In genomic region chr4:123139513-123140154, GRCm38 (mm10) we compare ENCODE assay signal across 7 mouse cellular contexts. TPM values are rescaled to one million over a fixed set of nuclear protein-coding genes. Genes with fewer than 3 reads are reported as not detected.
DNase-seq lines count a peak whose midpoint lies in the region; ATAC-seq lines count a peak whose summit lies in the region.

TSS of gene Ppie (minus strand) at chr4:123139951.

- peak within 1 kb of the TSS; percentile 73 for H3K4me3 ChIP-seq in intestine, embryonic 16.5 days (ENCODE audit: low read length)
- peak within 1 kb of the TSS; percentile 84 for H3K4me3 ChIP-seq in limb, embryonic 11.5 days (ENCODE audit: low read depth, low read length)
- H3K4me3 ChIP-seq in midbrain, embryonic 14.5 days (replicated peaks; ENCODE audit: low read depth, low read length) = peak within 1 kb of the TSS; percentile 66

- H3K27ac ChIP-seq in intestine, embryonic 16.5 days (ENCODE audit: low read length) = peak within 1 kb of the TSS; percentile 87
- peak within 1 kb of the TSS; percentile 86 for H3K27ac ChIP-seq in limb, embryonic 11.5 days (replicated peaks; ENCODE audit: low read depth, low read length)
- peak within 1 kb of the TSS; percentile 76 for H3K27ac ChIP-seq in midbrain, embryonic 14.5 days (replicated peaks; ENCODE audit: low read depth, low read length)

- H3K9ac ChIP-seq in intestine, embryonic 16.5 days (ENCODE audit: low read depth, low read length) = peak within 1 kb of the TSS; percentile 75
- peak within 1 kb of the TSS; percentile 76 for H3K9ac ChIP-seq in limb, embryonic 11.5 days (ENCODE audit: low read length)
- peak within 1 kb of the TSS; percentile 57 for H3K9ac ChIP-seq in midbrain, embryonic 14.5 days (replicated peaks; ENCODE audit: low read length)

- under 1% methylated on average over 34 of the region's 34 CpGs for WGBS in intestine, embryonic 16.5 days
- under 1% methylated on average over 34 of the region's 34 CpGs for WGBS in limb, embryonic 11.5 days
- under 1% methylated on average over 34 of the region's 34 CpGs for WGBS in midbrain, embryonic 14.5 days

- H3K4me1 ChIP-seq in intestine, embryonic 16.5 days (ENCODE audit: control insufficient read depth, insufficient read depth, low read length) = peaks cover 10% of the 10 kb centered on the region
- peaks cover 9% of the 10 kb centered on the region for H3K4me1 ChIP-seq in limb, embryonic 11.5 days (ENCODE audit: control insufficient read depth, insufficient read depth, low read length)
- H3K4me1 ChIP-seq in midbrain, embryonic 14.5 days (ENCODE audit: control insufficient read depth, insufficient read depth, low read length) = peaks cover 16% of the 10 kb centered on the region

- peak within 1 kb of the TSS; percentile 77 for H3K4me2 ChIP-seq in intestine, embryonic 16.5 days (ENCODE audit: low read depth, low read length)
- peak within 1 kb of the TSS; percentile 81 for H3K4me2 ChIP-seq in limb, embryonic 11.5 days (ENCODE audit: low read depth, severe bottlenecking)
- H3K4me2 ChIP-seq in midbrain, embryonic 14.5 days (ENCODE audit: low read length) = peak within 1 kb of the TSS; percentile 82

- peak; percentile 99 for ATAC-seq in intestine, embryonic 16.5 days
- peak; percentile 94 for ATAC-seq in limb, embryonic 11.5 days (ENCODE audit: insufficient number of reproducible peaks, low FRiP score, low TSS enrichment, low read depth)
- peak; percentile 95 for ATAC-seq in midbrain, embryonic 14.5 days (ENCODE audit: low FRiP score, low TSS enrichment)

- H3K27me3 ChIP-seq in intestine, embryonic 16.5 days (replicated peaks; ENCODE audit: control insufficient read depth, insufficient read depth, low read length) = no peaks in the 10 kb centered on the region
- H3K27me3 ChIP-seq in limb, embryonic 11.5 days (ENCODE audit: control insufficient read depth, insufficient read depth, low read length) = no peaks in the 10 kb centered on the region
- H3K27me3 ChIP-seq in midbrain, embryonic 14.5 days (ENCODE audit: control insufficient read depth, insufficient read depth, low read length) = no peaks in the 10 kb centered on the region

- peak; percentile 92 for DNase-seq in adrenal gland, postnatal 10 days
- peak; percentile 94 for DNase-seq in embryo, embryonic 9.5 days (ENCODE audit: extremely low spot score)
- peak; percentile 63 to 82 for DNase-seq in gastrocnemius, postnatal 4 days (ENCODE audit: low spot score in 2 of 2)
- peak; percentile 93 for DNase-seq in limb, embryonic 11.5 days (ENCODE audit: low spot score)
- peak; percentile 94 for DNase-seq in midbrain, embryonic 14.5 days
- peak; percentile 59 to 69 for DNase-seq in spleen, adult 18-20 months

- H3K36me3 ChIP-seq in intestine, embryonic 16.5 days (ENCODE audit: control insufficient read depth, insufficient read depth, low read length) = no peaks in the 10 kb centered on the region
- peaks cover 3% of the 10 kb centered on the region for H3K36me3 ChIP-seq in limb, embryonic 11.5 days (ENCODE audit: control insufficient read depth, insufficient read depth, low read length)
- peaks cover 19% of the 10 kb centered on the region for H3K36me3 ChIP-seq in midbrain, embryonic 14.5 days (ENCODE audit: control insufficient read depth, insufficient read depth, low read length)

- H3K9me3 ChIP-seq in intestine, embryonic 16.5 days (ENCODE audit: control insufficient read depth, low read length) = no peaks in the 10 kb centered on the region
- H3K9me3 ChIP-seq in limb, embryonic 11.5 days (ENCODE audit: control insufficient read depth, low read length) = no peaks in the 10 kb centered on the region
- H3K9me3 ChIP-seq in midbrain, embryonic 14.5 days (ENCODE audit: control insufficient read depth, low read length) = no peaks in the 10 kb centered on the region

RNA-seq across cellular contexts. Expression of gene Ppie, which starts in this region (rescaled TPM):
- 10 to 100 TPM; 42.5 to 43.1 TPM for total RNA-seq in adrenal gland, postnatal 10 days (2021)
- total RNA-seq in gastrocnemius, postnatal 4 days (2021) = 10 to 100 TPM; 32.8 to 34.6 TPM
- 76.1 and 84.1 TPM in 2 replicates for polyA plus RNA-seq in intestine, embryonic 16.5 days (2015; fragmentation: Nextera tagmentation; extraction: Ambion mirVana)
- 125 and 127 TPM in 2 replicates for polyA plus RNA-seq in limb, embryonic 11.5 days (2014; fragmentation: Nextera tagmentation; extraction: Ambion mirVana)
- 61.7 and 65.7 TPM in 2 replicates for polyA plus RNA-seq in midbrain, embryonic 14.5 days (2014; fragmentation: Nextera tagmentation; extraction: Ambion mirVana)

Comparison
In these comparisons a context has a peak if more than half of its experiments do, and no peak if none do; other contexts are left out.
1. Peak in every context shown above with its lines: DNase-seq, ATAC-seq, H3K4me3 ChIP-seq and H3K27ac ChIP-seq.